Mouse (Mus musculus) midbrain, embryonic 10.5 days (tissue): ENCODE measurements around the gene AW551984. TPM values are rescaled to one million over a fixed set of nuclear protein-coding genes. Genes with fewer than 3 reads are reported as not detected.
A peak's percentile ranks its signal among the peaks of the same experiment; 100 is the strongest.

ENCODE experiments used
- DNase-seq: peaks from one replicate; pipeline ENCODE4 v3.0.0-alpha.2; 2017; ENCODE audit warnings: low spot score
- H3K27ac ChIP-seq: fragments of 300-500 bp; sonication (generic); replicated peaks from 2 replicates; pipeline ENCODE4 v1.5.1; 2016; ENCODE audit warnings: mild to moderate bottlenecking
- H3K27me3 ChIP-seq: fragments of 300-500 bp; sonication (generic); 2 replicates; pipeline ENCODE4 v1.6.1; 2016; ENCODE audit warnings: low read depth, mild to moderate bottlenecking; ENCODE audit not compliant: poor library complexity, severe bottlenecking
- H3K36me3 ChIP-seq: fragments of 300-500 bp; sonication (generic); 2 replicates; pipeline ENCODE4 v1.6.1; 2016; ENCODE audit warnings: mild to moderate bottlenecking, moderate library complexity
- H3K4me1 ChIP-seq: fragments of 300-500 bp; sonication (generic); 2 replicates; pipeline ENCODE4 v1.6.1; 2016
- H3K4me3 ChIP-seq: fragments of 300-500 bp; sonication (generic); 2 replicates; pipeline ENCODE4 v1.5.1; 2016; ENCODE audit warnings: mild to moderate bottlenecking, moderate library complexity
- H3K9me3 ChIP-seq: fragments of 300-500 bp; sonication (generic); replicated peaks from 2 replicates; pipeline ENCODE4 v1.6.1; 2016; ENCODE audit warnings: mild to moderate bottlenecking
- WGBS: fragments of 180-500 bp; shearing (Covaris S2); methylation state at CpG from one replicate; pipeline ENCODE4 v1.1.7; 2016; 5-methylcytosine and 5-hydroxymethylcytosine counted together
- polyA plus RNA-seq: library from polyadenylated mRNA; unstranded; fragments of >200 nt; fragmentation: Nextera tagmentation; extraction: Ambion mirVana; gene quantifications from 2 replicates; pipeline ENCODE4 v1.2.1, GENCODE M21; 2016

The AW551984 gene
- polyA plus RNA-seq: 6.0 and 9.9 TPM in 2 replicates

DNA sequence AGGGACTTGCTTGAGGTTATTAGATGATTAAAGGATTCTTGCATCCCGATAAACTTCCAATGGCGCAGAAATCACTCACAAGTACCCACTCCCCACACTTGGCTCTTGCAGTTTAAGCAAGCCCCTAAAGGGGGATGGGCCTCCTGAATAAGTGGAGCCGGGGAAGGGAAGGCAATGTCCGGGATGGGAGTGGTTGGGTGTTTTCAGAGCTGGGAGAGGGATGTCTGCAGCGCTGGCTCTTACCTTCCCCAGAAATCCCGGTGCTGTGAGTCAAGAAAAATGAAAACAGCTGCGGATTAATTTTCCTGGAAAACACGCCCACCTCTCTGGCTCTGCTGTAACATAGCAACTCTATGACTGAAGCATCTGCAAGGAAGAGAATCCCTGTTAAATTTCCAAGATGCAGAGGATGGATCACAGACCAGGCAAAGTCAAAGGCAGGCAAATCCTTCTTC is at the start of gene AW551984:
Gene AW551984 (minus strand): TSS at position 405 of the 455 bp plus-strand sequence.
- 0% methylated on average over 8 of the region's 8 CpGs for WGBS
- Histone ChIP-seq H3K36me3 (no peaks in the 10 kb centered on the region), H3K9me3 (no peaks in the 10 kb centered on the region), H3K27ac (no peak within 1 kb of the TSS), H3K4me1 (peaks cover 21% of the 10 kb centered on the region), H3K4me3 (peak within 1 kb of the TSS; percentile 57), H3K27me3 (no peaks in the 10 kb centered on the region)
- peak; percentile 50 for DNase-seq

DNA sequence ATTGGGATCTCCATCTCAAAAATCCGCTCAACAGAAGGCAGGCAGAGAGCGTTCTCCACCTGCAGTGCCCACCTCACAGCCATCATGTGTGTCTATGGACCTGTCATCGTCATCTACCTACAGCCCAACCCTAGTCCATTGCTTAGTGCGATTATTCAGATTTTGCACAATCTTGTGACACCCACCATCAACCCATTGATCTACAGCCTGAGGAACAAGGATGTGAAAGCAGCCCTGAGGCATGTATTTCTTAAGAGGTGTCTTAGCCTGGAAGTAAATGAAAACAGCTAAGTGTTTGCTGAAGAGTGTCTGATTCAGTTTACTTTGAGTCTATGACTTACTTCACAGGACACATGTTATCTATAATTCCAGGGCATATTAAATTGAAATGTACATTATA is 43.2 kb upstream of the AW551984 start:
- no peaks in the 10 kb centered on the region for H3K4me1 ChIP-seq
- no peaks in the 10 kb centered on the region for H3K9me3 ChIP-seq
- H3K36me3 ChIP-seq: no peaks in the 10 kb centered on the region
- DNase-seq: no peak
- H3K27ac ChIP-seq: no peak overlapping the region
- WGBS: 91% methylated on average over 4 of the region's 4 CpGs
- H3K4me3 ChIP-seq: no peak overlapping the region
- no peaks in the 10 kb centered on the region for H3K27me3 ChIP-seq

DNA sequence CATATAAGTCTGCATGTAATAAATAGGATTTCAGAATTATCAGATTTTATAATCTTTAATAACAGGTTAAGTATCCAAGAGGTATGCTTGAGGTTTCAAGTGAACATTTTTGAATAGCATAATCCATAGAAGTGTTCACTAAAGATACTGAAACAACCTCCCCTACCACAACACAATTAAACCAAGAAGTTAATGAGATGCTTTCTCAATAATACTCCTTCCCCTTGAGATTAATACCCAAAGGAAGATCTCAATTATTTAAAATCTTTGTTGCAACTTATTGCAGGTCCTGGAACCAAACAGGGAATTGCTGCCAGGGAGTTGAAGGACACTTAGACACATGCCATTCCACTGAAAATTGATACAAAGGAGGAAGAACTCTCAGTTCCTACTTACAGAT is 40.6 kb upstream of the AW551984 start, which contains the start of gene Olfr961:
Gene Olfr961 (plus strand): TSS at position 301 of the 400 bp plus-strand sequence.
- Histone ChIP-seq H3K9me3 (no peaks in the 10 kb centered on the region), H3K4me1 (no peaks in the 10 kb centered on the region), H3K4me3 (no peak within 1 kb of the TSS), H3K27ac (no peak within 1 kb of the TSS), H3K36me3 (no peaks in the 10 kb centered on the region), H3K27me3 (no peaks in the 10 kb centered on the region)
- DNase-seq: no peak

DNA sequence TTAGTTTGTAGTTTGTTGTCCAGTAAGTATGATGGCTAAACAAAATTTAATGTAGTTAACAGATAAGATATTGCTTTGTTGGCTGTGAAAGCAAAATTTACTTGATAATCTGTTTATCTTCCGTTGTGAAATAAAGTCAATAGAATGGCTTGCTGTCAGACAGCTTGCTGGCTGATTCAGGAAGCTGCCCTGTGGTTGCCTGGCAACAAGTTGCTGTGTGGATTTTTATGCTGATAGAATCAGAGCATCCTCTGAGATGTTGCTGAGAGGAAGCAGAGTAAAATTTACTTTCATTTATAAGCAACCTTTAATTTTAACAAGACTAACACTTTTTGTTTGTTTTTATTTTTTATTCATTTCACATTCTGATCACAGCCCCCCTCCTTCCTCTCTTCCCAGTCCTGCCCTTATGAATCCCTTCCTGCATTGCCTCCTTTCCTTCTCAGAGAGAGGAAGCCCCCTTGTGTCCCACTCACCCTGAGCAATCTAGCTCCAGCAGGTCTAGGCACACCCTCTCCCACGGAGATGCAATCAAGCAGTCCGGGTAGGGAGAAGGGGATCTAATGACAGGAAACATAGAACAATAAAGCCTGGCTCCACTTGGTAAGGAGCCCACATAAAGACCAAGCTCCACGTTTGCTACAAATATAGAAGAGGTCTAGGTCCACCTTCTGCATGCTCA is 29.9 kb upstream of the AW551984 start:
- Histone ChIP-seq H3K9me3 (no peaks in the 10 kb centered on the region), H3K36me3 (no peaks in the 10 kb centered on the region), H3K27me3 (no peaks in the 10 kb centered on the region), H3K27ac (no peak overlapping the region), H3K4me3 (no peak overlapping the region), H3K4me1 (no peaks in the 10 kb centered on the region)
- no peak for DNase-seq
- 39% methylated on average over 4 of the region's 4 CpGs for WGBS

DNA sequence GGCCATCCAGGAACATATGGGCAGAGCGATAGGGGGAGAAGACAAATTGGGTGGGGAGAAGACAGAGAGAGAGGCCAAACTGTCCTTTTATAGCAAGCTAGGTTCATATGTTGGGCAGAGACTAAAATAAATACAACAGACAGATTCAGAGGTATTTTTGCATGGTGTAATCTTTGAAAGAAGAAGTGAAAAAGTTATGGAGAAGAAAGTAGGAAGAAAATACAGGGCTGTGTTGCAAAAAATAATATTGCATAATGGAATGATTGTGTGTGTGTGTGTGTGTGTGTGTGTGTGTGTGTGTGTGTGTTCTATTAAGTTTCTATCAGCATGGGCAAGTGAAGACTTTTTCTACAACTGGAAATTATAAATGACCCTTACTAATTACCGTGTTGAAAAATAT is 24.9 kb upstream of the AW551984 start:
- H3K9me3 ChIP-seq: no peaks in the 10 kb centered on the region
- no peaks in the 10 kb centered on the region for H3K27me3 ChIP-seq
- H3K27ac ChIP-seq: no peak overlapping the region
- no peaks in the 10 kb centered on the region for H3K4me1 ChIP-seq
- no peak overlapping the region for H3K4me3 ChIP-seq
- DNase-seq: no peak
- no peaks in the 10 kb centered on the region for H3K36me3 ChIP-seq
- 85% methylated on average over 2 of the region's 2 CpGs for WGBS

DNA sequence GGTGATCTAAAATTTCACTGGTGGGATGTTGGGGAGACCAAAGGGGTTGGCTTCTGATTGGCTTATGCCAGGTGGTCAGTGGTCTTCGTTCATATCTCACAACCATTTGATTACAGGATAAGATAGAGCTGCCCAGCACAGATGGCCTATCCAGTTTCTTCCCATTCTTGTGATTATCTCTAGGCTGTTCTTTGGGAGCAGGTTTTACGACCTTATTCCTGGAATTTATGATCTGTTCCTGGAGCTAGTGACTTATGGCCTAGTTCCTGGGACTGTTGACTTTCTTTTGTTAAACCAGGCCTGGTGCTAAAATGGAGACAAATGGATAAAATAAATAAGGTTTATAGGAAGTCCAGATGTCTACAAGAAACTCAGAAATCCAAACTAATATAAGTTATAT is 20.5 kb upstream of the AW551984 start:
- Histone ChIP-seq H3K9me3 (no peaks in the 10 kb centered on the region), H3K27me3 (no peaks in the 10 kb centered on the region), H3K4me1 (no peaks in the 10 kb centered on the region), H3K36me3 (no peaks in the 10 kb centered on the region), H3K4me3 (no peak overlapping the region), H3K27ac (no peak overlapping the region)
- DNase-seq: no peak
- 92% methylated on average over 2 of the region's 2 CpGs for WGBS

DNA sequence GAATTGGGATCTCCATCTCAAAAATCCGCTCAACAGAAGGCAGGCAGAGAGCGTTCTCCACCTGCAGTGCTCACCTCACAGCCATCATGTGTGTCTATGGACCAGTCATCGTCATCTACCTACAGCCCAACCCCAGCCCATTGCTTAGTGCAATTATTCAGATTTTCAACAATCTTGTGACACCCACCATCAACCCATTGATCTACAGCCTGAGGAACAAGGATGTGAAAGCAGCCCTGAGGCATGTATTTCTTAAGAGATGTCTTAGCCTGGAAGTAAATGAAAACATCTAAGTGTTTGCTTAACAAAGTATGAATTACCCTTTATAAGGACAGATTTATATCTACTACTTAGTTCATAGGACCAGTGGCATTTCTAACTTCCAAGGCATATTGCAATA is 19.6 kb upstream of the AW551984 start:
- no peak for DNase-seq
- H3K36me3 ChIP-seq: no peaks in the 10 kb centered on the region
- no peak overlapping the region for H3K27ac ChIP-seq
- no peaks in the 10 kb centered on the region for H3K27me3 ChIP-seq
- no peaks in the 10 kb centered on the region for H3K9me3 ChIP-seq
- WGBS: 89% methylated on average over 3 of the region's 3 CpGs
- H3K4me3 ChIP-seq: no peak overlapping the region
- no peaks in the 10 kb centered on the region for H3K4me1 ChIP-seq

DNA sequence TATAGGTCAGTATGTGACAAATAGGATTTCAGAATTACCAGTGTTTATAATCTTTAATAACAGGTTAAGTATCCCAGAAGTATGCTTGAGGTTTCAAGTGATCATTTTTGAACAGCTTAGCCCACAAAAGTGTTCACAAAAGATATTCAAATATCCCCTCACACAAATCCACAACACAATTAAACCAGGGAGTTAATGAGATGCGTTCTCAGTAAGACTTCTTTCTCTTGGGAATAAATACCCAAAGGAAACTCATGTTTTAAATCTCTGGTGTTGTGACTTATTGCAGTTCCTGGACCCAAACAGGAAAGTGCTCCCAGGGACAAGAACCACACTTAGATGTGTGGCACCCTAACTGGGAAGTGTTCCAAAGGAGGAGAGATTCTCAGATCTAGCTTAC is 16.9 kb upstream of the AW551984 start, which contains the start of gene Olfr960:
Gene Olfr960 (plus strand): TSS at position 301 of the 400 bp plus-strand sequence.
- H3K36me3 ChIP-seq: no peaks in the 10 kb centered on the region
- H3K27ac ChIP-seq: no peak within 1 kb of the TSS
- WGBS: 67% methylated on average over 1 of the region's 1 CpGs
- H3K4me3 ChIP-seq: no peak within 1 kb of the TSS
- no peaks in the 10 kb centered on the region for H3K9me3 ChIP-seq
- no peaks in the 10 kb centered on the region for H3K27me3 ChIP-seq
- no peak for DNase-seq
- H3K4me1 ChIP-seq: no peaks in the 10 kb centered on the region

DNA sequence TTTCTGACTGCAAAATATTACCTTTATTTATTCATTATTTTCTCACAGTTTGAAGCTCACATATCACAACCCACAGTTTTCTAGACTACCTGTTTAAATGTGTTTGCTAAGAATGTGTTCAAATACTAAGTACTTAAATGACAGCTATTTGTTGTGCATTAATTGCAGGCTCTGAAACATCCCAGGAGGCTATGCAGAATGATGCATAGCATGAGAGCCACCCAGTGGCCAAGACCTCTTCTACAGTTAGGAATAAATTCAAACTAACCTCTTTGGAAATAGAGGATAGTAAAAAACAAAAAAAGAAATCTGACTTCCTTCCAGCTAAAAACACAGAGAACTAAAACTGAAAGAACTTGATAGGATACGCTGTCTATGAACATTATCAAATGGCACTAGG is 7.8 kb upstream of the AW551984 start:
- WGBS: 68% methylated on average over 1 of the region's 1 CpGs
- Histone ChIP-seq H3K36me3 (no peaks in the 10 kb centered on the region), H3K4me3 (no peak overlapping the region), H3K27ac (no peak overlapping the region), H3K27me3 (no peaks in the 10 kb centered on the region), H3K4me1 (no peaks in the 10 kb centered on the region), H3K9me3 (no peaks in the 10 kb centered on the region)
- no peak for DNase-seq

DNA sequence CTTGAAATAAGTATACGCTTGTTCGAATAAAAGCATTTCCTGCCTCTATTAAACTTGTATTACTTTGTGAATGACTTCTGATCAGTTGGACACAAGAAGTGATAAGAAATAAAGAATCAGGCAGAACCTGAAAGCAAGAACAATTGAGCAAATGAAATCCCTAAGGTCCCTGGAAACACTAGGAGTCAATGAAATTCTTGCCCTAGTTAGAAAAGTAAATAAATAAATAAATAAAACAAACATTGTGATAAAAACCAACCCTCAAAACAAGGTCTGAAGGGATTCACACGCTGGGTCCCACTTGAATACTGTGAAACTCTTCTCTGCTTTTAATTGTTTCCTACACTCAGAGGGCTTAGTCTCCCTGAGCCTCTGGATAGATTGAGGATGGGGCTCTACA is 6.2 kb upstream of the AW551984 start, which contains the start of gene Olfr148:
Gene Olfr148 (plus strand): TSS at position 301 of the 400 bp plus-strand sequence.
- Histone ChIP-seq H3K27me3 (no peaks in the 10 kb centered on the region), H3K4me1 (no peaks in the 10 kb centered on the region), H3K9me3 (no peaks in the 10 kb centered on the region), H3K27ac (no peak within 1 kb of the TSS), H3K4me3 (no peak within 1 kb of the TSS), H3K36me3 (no peaks in the 10 kb centered on the region)
- no peak for DNase-seq
- WGBS: 70% methylated on average over 3 of the region's 3 CpGs

DNA sequence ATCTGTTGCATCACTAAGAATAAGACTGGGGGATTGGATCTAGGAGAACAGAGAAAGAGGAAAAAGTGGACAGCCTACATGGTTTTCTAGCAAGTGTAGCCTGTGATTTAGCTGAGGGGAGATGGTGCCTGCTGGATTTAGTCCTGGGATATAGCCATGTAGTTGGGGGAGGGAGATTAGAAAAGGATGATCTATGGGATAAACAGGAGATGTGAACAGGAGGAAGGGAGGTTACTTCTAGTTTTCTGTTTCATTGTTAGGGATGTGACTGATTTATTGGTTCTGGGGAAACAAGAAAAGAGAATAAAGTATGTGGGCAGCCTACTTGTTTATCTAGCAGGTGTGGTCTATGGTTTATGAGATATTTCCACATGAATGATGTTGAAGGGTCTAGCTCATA is 4.3 kb upstream of the AW551984 start:
- Histone ChIP-seq H3K9me3 (no peaks in the 10 kb centered on the region), H3K4me1 (peaks cover 10% of the 10 kb centered on the region), H3K36me3 (no peaks in the 10 kb centered on the region), H3K4me3 (no peak overlapping the region), H3K27me3 (no peaks in the 10 kb centered on the region), H3K27ac (no peak overlapping the region)
- DNase-seq: no peak

DNA sequence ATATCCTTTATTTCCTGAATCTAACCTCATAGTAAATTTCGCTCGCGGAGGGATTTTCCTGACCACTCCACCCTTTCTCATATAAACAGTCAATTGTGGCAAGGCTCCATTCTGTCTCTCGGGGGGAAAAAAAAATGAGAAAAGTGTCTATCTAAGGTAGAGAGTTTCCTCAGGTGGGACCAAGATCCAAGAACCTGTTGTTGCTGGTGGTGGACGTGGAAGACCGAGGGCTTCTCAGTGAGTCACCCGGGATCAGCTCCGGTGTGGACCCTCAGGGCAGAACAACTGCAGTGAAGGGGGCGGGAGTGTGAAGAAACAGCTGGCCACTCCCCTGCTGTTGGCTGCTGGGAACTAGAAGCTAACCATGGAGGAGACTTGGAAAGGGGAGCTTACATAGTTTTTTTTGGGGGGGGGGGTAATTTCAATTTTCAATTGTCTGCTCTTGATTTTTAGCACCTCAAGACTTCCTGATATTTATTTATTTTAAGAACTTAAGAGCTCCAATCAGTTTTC is 814 bp downstream of the AW551984 start:
- Histone ChIP-seq H3K27me3 (no peaks in the 10 kb centered on the region), H3K36me3 (no peaks in the 10 kb centered on the region), H3K4me1 (peaks cover 21% of the 10 kb centered on the region), H3K9me3 (no peaks in the 10 kb centered on the region), H3K4me3 (peak overlapping the region; percentile 57), H3K27ac (no peak overlapping the region)
- DNase-seq: peak; percentile 46
- WGBS: 0% methylated on average over 9 of the region's 9 CpGs

DNA sequence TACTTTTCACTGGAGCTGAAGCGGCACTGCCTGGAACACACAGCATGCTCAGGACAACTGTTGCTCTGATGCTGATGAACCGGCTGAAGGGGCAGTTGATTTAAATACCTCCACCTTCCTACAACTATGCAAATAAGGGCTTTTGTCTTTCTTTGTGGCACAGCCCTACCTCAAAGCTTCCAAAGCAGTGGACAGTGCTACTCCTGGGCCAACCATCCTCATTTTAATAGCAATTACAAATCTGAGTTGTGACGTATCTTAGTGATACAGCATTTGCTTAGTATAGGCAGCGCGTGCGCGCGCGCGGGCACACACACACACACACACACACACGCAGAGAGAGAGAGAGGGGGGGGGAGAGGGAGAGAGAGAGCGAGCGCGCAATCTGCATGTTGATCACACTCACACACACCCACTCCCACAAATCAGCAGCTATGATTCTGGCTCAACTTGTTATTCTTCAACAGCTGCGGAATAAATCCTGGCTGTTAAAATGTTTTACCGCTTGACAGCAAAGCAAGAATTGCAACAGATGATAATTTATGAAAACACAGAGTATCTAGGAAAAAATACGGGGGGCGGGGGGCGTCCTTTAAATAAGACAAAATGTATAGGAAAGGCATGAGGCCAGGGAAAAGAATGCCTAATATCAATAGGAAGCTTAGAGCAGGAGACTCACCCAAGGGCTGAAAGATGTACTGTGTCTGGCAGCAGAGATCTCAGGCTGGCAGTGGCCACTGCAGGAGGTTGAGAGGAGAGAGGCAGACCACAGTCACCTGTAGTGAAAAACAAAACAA is 1.5 kb downstream of the AW551984 start:
- peak; percentile 48 for DNase-seq
- WGBS: under 1% methylated on average over 19 of the region's 19 CpGs
- H3K36me3 ChIP-seq: no peaks in the 10 kb centered on the region
- H3K27me3 ChIP-seq: no peaks in the 10 kb centered on the region
- H3K9me3 ChIP-seq: no peaks in the 10 kb centered on the region
- peaks cover 21% of the 10 kb centered on the region for H3K4me1 ChIP-seq
- no peak overlapping the region for H3K27ac ChIP-seq
- peak overlapping the region; percentile 57 for H3K4me3 ChIP-seq
